In genomic region chr13:4110281-4111188, GRCm38 (mm10) we compare ENCODE assay signal across 8 mouse cellular contexts. TPM values are rescaled to one million over a fixed set of nuclear protein-coding genes. Genes with fewer than 3 reads are reported as not detected.
DNase-seq lines count a peak whose midpoint lies in the region; ATAC-seq lines count a peak whose summit lies in the region.
"Had no signal": no experiment of that assay in that cellular context is flagged by ENCODE, and none has a peak within 500 bp of the region (broad histone marks: within the 10 kb centered on the region; RNA-seq: fewer than 3 reads in every experiment).

No protein-coding gene starts in this region.

- H3K4me1 ChIP-seq in hindbrain, embryonic 14.5 days (replicated peaks; ENCODE audit: control insufficient read depth, insufficient read depth, low read length), result no peaks in the 10 kb centered on the region

- no peaks in the 10 kb centered on the region for H3K27me3 ChIP-seq in hindbrain, embryonic 14.5 days (ENCODE audit: control insufficient read depth, insufficient read depth, low read length)

- H3K9me3 ChIP-seq in hindbrain, embryonic 14.5 days (ENCODE audit: control insufficient read depth, low read length), result no peaks in the 10 kb centered on the region

- H3K27ac ChIP-seq in hindbrain, embryonic 14.5 days, result no peak overlapping the region

- peak; percentile 85 for ATAC-seq in hindbrain, embryonic 14.5 days (ENCODE audit: low FRiP score)

- WGBS in hindbrain, embryonic 14.5 days, result 31% methylated on average over 6 of the region's 6 CpGs

- no peaks in the 10 kb centered on the region for H3K36me3 ChIP-seq in hindbrain, embryonic 14.5 days (replicated peaks; ENCODE audit: control insufficient read depth, insufficient read depth)

- H3K4me3 ChIP-seq in hindbrain, embryonic 14.5 days (replicated peaks; ENCODE audit: low read length), result no peak overlapping the region
- H3K4me3 ChIP-seq: myocyte had no signal

- H3K4me2 ChIP-seq in hindbrain, embryonic 14.5 days (replicated peaks), result no peak overlapping the region

- H3K9ac ChIP-seq in hindbrain, embryonic 14.5 days, result no peak overlapping the region

- DNase-seq in ZHBTc4 (ENCODE audit: low read depth, low spot score), result peak; percentile 85
- peak; percentile 16 for DNase-seq in cerebellum, adult 8-10 months
- DNase-seq in forelimb bud, embryonic 11.5 days (ENCODE audit: low read depth, low spot score), result peak; percentile 74
- DNase-seq in hindbrain, embryonic 14.5 days (ENCODE audit: low spot score), result peak; percentile 79
- peak; percentile 24 to 62 for DNase-seq in layer of hippocampus, postnatal 10 days (ENCODE audit: low spot score in 2 of 2)
- peak; percentile 46 for DNase-seq in lung, postnatal 25 days (ENCODE audit: low spot score)
- DNase-seq in retina, postnatal 7 days (ENCODE audit: low read depth, low spot score), result peak; percentile 61

RNA-seq across cellular contexts. Expression of gene Akr1c18, which starts 39.9 kb away (rescaled TPM):
- polyA plus RNA-seq in hindbrain, embryonic 14.5 days (2014; fragmentation: Nextera tagmentation; extraction: Ambion mirVana), result not detected in 2 replicates
- total RNA-seq in layer of hippocampus, postnatal 10 days (2021), result 1 to 10 TPM; 1.4 to 1.8 TPM
- polyA plus RNA-seq: myocyte had no signal

Comparison
In these comparisons a context has a peak if more than half of its experiments do, and no peak if none do; other contexts are left out.
1. DNase-seq: peak in every context shown above with its lines; median percentile 85 in ZHBTc4; 79 in hindbrain, embryonic 14.5 days; 74 in forelimb bud, embryonic 11.5 days; 61 in retina, postnatal 7 days; 46 in lung, postnatal 25 days; 43 in layer of hippocampus, postnatal 10 days; 16 in cerebellum, adult 8-10 months.